Mouse (Mus musculus) midbrain, embryonic 10.5 days (tissue): ENCODE measurements around the gene Plekhb2. TPM values are rescaled to one million over a fixed set of nuclear protein-coding genes. Genes with fewer than 3 reads are reported as not detected.

Experiments
- DNase-seq: peaks from one replicate; pipeline ENCODE4 v3.0.0-alpha.2; 2017; ENCODE audit warnings: low spot score
- H3K27ac ChIP-seq: fragments of 300-500 bp; sonication (generic); replicated peaks from 2 replicates; pipeline ENCODE4 v1.5.1; 2016; ENCODE audit warnings: mild to moderate bottlenecking
- H3K27me3 ChIP-seq: fragments of 300-500 bp; sonication (generic); 2 replicates; pipeline ENCODE4 v1.6.1; 2016; ENCODE audit warnings: low read depth, mild to moderate bottlenecking; ENCODE audit not compliant: poor library complexity, severe bottlenecking
- H3K36me3 ChIP-seq: fragments of 300-500 bp; sonication (generic); 2 replicates; pipeline ENCODE4 v1.6.1; 2016; ENCODE audit warnings: mild to moderate bottlenecking, moderate library complexity
- H3K4me1 ChIP-seq: fragments of 300-500 bp; sonication (generic); 2 replicates; pipeline ENCODE4 v1.6.1; 2016
- H3K4me3 ChIP-seq: fragments of 300-500 bp; sonication (generic); 2 replicates; pipeline ENCODE4 v1.5.1; 2016; ENCODE audit warnings: mild to moderate bottlenecking, moderate library complexity
- H3K9me3 ChIP-seq: fragments of 300-500 bp; sonication (generic); replicated peaks from 2 replicates; pipeline ENCODE4 v1.6.1; 2016; ENCODE audit warnings: mild to moderate bottlenecking
- WGBS: fragments of 180-500 bp; shearing (Covaris S2); methylation state at CpG from one replicate; pipeline ENCODE4 v1.1.7; 2016; 5-methylcytosine and 5-hydroxymethylcytosine counted together
- polyA plus RNA-seq: library from polyadenylated mRNA; unstranded; fragments of >200 nt; fragmentation: Nextera tagmentation; extraction: Ambion mirVana; gene quantifications from 2 replicates; pipeline ENCODE4 v1.2.1, GENCODE M21; 2016

The Plekhb2 gene
- 50.8 and 56.8 TPM in 2 replicates for polyA plus RNA-seq

DNA sequence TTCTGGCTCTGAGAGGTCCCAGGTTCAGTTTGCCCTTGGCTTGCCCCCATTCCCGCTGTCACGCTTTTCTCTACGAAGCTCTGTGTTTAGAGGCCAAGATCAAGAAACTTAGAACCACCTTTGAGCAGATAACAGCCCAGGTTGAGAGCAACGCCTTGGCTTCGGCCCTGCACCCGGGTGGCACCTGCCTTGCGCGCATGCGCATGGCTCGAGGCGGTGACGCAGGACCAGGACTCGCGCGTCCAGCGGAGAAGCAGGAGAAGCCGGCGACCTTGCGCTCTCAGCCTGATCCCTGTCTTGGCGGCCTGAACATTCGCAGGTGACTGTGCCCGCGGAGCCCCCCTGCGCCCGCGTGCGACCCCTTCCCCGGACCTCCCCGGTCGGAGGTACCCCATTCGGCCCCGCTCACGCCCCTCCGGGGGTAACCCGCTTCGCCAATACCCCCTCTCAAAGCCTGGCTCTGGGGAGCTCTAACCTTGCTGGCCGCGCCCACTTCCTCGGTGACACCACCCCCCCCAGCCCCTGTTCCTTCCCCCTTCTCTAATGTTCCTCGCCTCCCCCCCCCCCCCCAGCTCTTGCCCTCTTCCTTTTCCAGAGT is at the start of gene Plekhb2:
Gene Plekhb2, plus strand, starts transcription at position 232 of the 598 bp plus-strand sequence.
- WGBS: under 1% methylated on average over 39 of the region's 40 CpGs
- peaks cover 24% of the 10 kb centered on the region for H3K4me1 ChIP-seq
- H3K27ac ChIP-seq: peak within 1 kb of the TSS; percentile 90

DNA sequence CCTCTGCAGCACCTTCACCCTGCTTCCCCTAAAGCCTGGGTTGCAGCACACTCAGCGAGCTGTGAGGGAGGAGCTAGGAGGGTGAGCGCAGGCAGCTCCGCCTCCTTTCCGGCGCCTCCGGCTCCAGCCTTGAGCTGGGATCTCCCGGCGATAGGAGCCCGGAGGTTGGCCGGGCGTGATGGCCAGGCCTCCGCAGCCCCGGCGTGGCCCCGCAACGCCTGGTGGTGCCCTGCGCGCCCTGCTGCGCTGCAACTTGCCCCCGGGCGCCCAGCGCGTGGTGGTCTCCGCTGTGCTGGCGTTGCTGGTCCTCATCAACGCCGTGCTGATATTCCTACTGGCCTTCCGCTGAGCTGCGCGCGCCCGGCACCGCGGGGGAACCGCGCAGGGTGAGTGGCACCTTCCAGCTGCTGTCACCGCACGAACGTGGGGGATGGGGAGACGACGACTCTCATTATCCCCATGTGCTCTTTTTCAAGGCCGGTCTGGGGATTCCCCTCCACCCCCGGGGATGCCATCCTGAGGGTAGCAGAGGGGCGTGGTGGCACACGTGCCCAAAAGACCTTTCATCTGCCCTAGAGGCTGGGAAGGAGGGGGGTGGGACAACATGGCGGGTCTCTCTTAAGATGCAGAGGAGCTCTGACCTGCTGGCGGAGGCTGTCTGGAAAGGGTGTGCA is 48.0 kb upstream of the Plekhb2 start:
- under 1% methylated on average over 46 of the region's 47 CpGs for WGBS
- peak; percentile 75 for DNase-seq
- H3K4me3 ChIP-seq: peak overlapping the region; percentile 80
- H3K27ac ChIP-seq: peak overlapping the region; percentile 82
- 0 out of 2 replicates have a peak, but pooled peaks cover 2% of the 10 kb centered on the region for H3K36me3 ChIP-seq
- peaks cover 12% of the 10 kb centered on the region; the same call in 1 of the 2 replicates for H3K27me3 ChIP-seq
- H3K9me3 ChIP-seq: no peaks in the 10 kb centered on the region
- H3K4me1 ChIP-seq: peaks cover 28% of the 10 kb centered on the region

More for the DNA sequence above, at the start of gene Plekhb2:
- Histone ChIP-seq H3K36me3 (no peaks in the 10 kb centered on the region), H3K27me3 (no peaks in the 10 kb centered on the region; the same call in 1 of the 2 replicates), H3K4me3 (peak within 1 kb of the TSS; percentile 83), H3K9me3 (no peaks in the 10 kb centered on the region)
- DNase-seq: peak; percentile 87

DNA sequence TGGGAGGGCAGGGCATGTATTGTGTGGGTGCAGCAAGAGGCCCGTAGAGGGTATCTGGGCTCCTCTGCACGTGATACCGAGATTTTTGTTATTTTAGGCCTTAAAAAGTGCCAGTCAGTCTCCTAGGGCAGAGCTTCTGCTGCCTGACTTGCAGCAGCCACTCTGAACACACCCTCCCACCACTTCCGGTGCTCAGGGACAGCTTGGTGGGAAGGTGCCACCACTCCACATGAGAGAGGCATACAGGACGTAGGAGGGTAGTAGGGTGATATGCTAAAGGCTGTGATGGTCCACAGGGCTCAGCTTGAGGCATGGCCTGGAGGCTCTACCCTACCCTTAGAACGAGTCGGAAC is 47.5 kb upstream of the Plekhb2 start:
- no peaks in the 10 kb centered on the region for H3K9me3 ChIP-seq
- H3K4me3 ChIP-seq: peak overlapping the region; percentile 80
- WGBS: 34% methylated on average over 7 of the region's 7 CpGs
- peaks cover 16% of the 10 kb centered on the region; the same call in 1 of the 2 replicates for H3K27me3 ChIP-seq
- H3K36me3 ChIP-seq: 0 out of 2 replicates have a peak, but pooled peaks cover 6% of the 10 kb centered on the region
- DNase-seq: no peak
- H3K4me1 ChIP-seq: peaks cover 33% of the 10 kb centered on the region
- peak overlapping the region; percentile 82 for H3K27ac ChIP-seq

DNA sequence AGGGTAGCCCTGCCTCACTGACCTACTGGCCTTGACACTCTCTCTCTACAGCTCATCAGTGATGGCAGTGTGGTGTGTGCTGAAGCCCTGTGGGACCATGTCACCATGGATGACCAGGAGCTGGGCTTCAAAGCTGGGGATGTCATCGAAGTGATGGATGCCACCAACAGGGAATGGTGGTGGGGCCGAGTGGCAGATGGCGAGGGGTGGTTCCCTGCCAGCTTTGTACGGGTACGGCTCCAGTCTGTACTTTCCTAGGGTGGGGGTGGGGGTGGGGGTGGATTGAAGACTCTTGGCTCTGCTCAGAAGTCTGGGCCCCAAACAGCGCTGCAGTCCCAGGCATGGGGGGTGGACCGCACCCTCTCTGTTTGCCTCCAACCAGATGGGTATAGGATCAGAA is 44.9 kb upstream of the Plekhb2 start:
- peaks cover 16% of the 10 kb centered on the region; the same call in 1 of the 2 replicates for H3K27me3 ChIP-seq
- 94% methylated on average over 7 of the region's 7 CpGs for WGBS
- no peak overlapping the region for H3K4me3 ChIP-seq
- peaks cover 38% of the 10 kb centered on the region for H3K4me1 ChIP-seq
- no peak for DNase-seq
- H3K27ac ChIP-seq: no peak overlapping the region
- peaks cover 18% of the 10 kb centered on the region for H3K36me3 ChIP-seq
- no peaks in the 10 kb centered on the region for H3K9me3 ChIP-seq

DNA sequence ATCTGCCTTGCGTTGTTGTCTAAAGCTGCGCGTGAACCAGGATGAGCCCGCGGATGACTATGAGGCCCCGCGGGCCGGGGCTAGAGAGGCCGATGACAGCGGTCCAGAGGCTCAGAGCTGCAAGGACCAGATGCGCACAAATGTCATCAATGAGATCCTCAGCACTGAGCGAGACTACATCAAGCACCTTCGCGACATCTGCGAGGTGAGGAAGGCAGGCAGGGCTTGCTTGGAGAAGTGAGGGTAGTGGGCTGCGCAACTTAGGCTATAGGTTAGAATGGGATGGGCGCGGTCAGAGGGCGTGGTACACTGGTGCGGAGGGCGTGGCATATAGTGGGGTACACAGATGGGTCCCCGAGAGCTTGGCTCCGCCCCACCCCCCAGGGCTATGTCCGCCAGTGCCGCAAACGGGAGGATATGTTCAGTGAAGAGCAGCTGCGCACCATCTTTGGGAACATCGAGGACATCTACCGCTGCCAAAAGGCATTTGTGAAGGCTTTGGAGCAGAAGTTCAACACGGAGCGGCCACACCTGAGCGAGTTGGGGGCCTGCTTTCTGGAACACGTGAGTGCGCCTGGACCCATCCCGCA is 43.8 kb upstream of the Plekhb2 start:
- Histone ChIP-seq H3K9me3 (no peaks in the 10 kb centered on the region), H3K27me3 (peaks cover 16% of the 10 kb centered on the region; the same call in 1 of the 2 replicates), H3K27ac (no peak overlapping the region), H3K4me1 (peaks cover 37% of the 10 kb centered on the region), H3K36me3 (peaks cover 30% of the 10 kb centered on the region), H3K4me3 (no peak overlapping the region)
- 17% methylated on average over 35 of the region's 35 CpGs for WGBS
- no peak for DNase-seq

DNA sequence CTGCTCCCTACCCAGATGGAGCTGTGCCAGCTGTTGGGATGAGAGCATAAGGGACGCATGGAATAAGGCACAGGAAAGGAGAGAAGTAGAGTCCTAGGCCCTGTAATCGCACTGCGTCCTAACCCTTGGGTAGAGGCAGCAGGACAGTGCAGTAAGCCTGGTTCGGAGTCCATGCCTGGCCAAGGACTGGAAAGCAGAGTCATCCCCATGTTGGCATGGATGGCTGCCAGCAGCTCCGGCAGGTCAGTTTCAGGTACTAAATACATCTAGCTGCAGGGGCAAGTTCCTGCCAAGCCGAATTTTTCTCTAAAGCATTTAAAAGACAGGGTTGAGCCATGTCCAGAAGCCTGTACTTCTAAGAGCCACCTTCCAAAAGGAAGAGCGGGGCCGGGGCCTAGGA is 41.3 kb upstream of the Plekhb2 start:
- Histone ChIP-seq H3K9me3 (no peaks in the 10 kb centered on the region), H3K4me3 (no peak overlapping the region), H3K4me1 (peaks cover 19% of the 10 kb centered on the region), H3K36me3 (peaks cover 54% of the 10 kb centered on the region), H3K27ac (no peak overlapping the region), H3K27me3 (peaks cover 5% of the 10 kb centered on the region; the same call in 1 of the 2 replicates)
- 93% methylated on average over 8 of the region's 8 CpGs for WGBS
- no peak for DNase-seq

DNA sequence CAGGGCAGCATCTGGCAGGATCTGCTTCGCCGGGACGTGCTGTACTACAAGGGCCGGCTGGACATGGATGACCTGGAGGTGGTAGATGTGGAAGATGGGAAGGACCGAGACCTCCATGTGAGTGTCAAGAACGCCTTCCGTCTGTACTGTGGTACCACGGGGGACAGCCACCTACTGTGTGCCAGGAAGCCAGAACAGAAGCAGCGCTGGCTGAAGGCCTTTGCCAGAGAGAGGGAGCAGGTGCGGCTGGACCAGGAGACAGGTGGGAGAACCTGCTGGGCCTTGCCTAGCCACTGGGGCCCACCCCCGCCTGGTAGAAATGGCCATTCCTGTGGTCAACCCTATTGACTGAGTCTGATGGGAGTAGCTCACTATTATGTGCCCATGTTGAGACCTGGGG is 39.5 kb upstream of the Plekhb2 start:
- no peak for DNase-seq

DNA sequence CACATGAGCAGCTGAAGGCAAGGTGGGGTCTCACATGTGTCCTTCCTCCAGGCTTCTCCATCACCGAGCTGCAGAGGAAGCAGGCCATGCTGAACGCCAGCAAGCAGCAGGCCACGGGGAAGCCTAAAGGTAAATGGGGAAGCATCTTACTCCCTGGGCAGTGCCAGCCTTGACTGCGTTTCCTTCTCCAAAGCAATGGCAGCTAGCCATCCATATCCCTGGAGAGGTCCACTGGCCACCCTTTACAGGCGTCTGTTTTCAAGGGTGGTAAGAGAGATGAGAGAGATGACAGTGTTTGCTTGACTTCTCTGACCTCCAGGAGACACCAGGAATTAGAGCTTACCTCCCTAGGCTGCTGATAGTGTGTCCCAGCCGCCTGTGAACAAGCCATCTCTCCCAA is 38.7 kb upstream of the Plekhb2 start:
- H3K9me3 ChIP-seq: no peaks in the 10 kb centered on the region
- DNase-seq: no peak
- H3K27ac ChIP-seq: no peak overlapping the region
- WGBS: 88% methylated on average over 6 of the region's 6 CpGs
- H3K4me1 ChIP-seq: peaks cover 19% of the 10 kb centered on the region
- no peak overlapping the region for H3K4me3 ChIP-seq
- H3K27me3 ChIP-seq: peaks cover 5% of the 10 kb centered on the region; the same call in 1 of the 2 replicates
- peaks cover 78% of the 10 kb centered on the region for H3K36me3 ChIP-seq

More for the DNA sequence above, 39.5 kb upstream of the Plekhb2 start:
- 93% methylated on average over 11 of the region's 11 CpGs for WGBS
- H3K4me1 ChIP-seq: peaks cover 19% of the 10 kb centered on the region
- no peak overlapping the region for H3K4me3 ChIP-seq
- no peak overlapping the region for H3K27ac ChIP-seq
- H3K36me3 ChIP-seq: peaks cover 70% of the 10 kb centered on the region
- H3K27me3 ChIP-seq: peaks cover 5% of the 10 kb centered on the region; the same call in 1 of the 2 replicates
- H3K9me3 ChIP-seq: no peaks in the 10 kb centered on the region

DNA sequence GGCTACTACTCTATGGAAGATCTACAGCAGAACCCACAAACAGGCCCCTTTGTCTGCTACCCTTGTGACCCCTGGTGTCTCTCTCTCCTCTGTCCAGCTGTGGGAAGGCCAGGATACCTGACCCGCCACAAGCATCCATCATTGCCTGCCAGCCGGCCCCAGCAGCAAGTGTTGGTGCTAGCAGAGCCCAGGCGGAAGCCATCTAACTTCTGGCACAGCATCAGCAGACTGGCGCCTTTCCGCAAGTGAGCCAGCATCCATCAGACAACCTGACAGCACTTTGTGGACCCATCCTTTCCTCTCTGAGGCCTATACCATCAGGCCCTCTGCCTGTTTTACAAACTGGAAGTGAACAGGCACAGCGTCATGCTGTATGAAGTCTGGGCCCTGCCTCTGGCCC is 38.2 kb upstream of the Plekhb2 start:
- H3K36me3 ChIP-seq: peaks cover 83% of the 10 kb centered on the region
- no peak overlapping the region for H3K4me3 ChIP-seq
- no peak for DNase-seq
- no peaks in the 10 kb centered on the region for H3K9me3 ChIP-seq
- H3K4me1 ChIP-seq: peaks cover 17% of the 10 kb centered on the region
- peaks cover 5% of the 10 kb centered on the region; the same call in 1 of the 2 replicates for H3K27me3 ChIP-seq
- no peak overlapping the region for H3K27ac ChIP-seq
- WGBS: 92% methylated on average over 6 of the region's 6 CpGs

DNA sequence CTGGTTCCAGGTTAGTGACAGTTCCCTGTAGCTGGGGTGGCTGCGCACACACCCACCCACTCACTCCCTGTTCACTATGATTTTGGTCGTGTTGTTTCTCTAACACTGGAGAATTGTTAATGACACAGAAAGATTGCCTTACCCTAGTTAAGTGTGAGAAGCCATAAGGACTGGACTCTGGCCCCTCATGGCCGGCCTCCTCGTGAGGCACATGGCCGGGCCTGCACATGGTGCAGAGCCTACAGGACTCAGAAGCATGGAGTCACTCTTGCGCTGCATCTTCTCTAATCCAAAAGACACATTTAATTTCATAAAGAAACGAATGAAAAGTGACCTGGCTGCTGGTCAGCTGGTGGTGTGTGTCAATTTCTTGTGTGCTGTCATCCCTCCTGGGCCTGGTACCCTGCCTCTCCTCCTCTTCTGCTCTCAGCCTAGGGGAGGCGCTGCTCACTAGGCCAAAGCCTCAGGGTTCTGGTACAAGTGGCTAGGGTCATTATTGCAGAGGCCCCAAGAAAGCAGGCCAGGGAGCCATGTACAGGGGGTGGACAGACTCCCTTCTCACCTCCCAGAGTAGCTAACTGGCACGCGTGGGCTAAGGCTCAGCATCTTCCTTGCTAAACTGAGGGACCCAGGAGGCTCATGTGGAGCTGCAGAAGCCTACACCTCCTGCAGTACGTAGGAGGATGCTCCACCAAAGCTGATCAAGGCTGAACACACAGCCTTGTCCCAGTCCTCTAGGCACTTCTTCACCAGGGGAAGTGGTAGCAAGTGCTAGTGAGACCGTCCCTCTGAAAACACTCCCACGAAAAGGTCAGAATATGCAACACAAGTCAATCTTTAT is 37.1 kb upstream of the Plekhb2 start:
- Histone ChIP-seq H3K4me1 (peaks cover 9% of the 10 kb centered on the region; the same call in 1 of the 2 replicates), H3K27me3 (no peaks in the 10 kb centered on the region)
- WGBS: 95% methylated on average over 13 of the region's 13 CpGs

DNA sequence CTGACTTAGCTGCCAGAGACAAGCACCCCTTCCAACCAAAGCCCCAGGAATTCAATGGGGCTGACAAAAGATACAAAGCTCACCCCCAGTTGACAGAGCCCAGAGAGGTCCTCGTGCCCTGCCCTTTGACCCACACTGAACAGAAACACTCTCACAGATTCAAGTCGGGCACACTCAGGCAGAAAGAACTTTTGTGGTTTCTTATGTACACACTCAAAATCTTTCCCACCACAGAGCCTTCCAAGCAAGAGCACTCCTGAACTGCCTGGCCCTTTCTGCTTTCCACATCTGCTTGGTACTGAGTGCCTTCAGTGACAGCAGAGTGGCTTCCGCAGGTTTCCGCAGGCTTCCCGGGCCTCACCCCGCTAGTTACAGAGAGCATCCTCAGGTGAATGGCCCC is 33.9 kb upstream of the Plekhb2 start:
- Histone ChIP-seq H3K27me3 (no peaks in the 10 kb centered on the region), H3K4me3 (no peak overlapping the region), H3K27ac (no peak overlapping the region), H3K36me3 (peaks cover 99% of the 10 kb centered on the region), H3K4me1 (peaks cover 8% of the 10 kb centered on the region; the same call in 1 of the 2 replicates), H3K9me3 (no peaks in the 10 kb centered on the region)
- no peak for DNase-seq
- 77% methylated on average over 6 of the region's 6 CpGs for WGBS

More for the DNA sequence above, 37.1 kb upstream of the Plekhb2 start:
- no peak overlapping the region for H3K27ac ChIP-seq
- H3K9me3 ChIP-seq: no peaks in the 10 kb centered on the region
- no peak for DNase-seq
- no peak overlapping the region for H3K4me3 ChIP-seq
- H3K36me3 ChIP-seq: peaks cover 90% of the 10 kb centered on the region

DNA sequence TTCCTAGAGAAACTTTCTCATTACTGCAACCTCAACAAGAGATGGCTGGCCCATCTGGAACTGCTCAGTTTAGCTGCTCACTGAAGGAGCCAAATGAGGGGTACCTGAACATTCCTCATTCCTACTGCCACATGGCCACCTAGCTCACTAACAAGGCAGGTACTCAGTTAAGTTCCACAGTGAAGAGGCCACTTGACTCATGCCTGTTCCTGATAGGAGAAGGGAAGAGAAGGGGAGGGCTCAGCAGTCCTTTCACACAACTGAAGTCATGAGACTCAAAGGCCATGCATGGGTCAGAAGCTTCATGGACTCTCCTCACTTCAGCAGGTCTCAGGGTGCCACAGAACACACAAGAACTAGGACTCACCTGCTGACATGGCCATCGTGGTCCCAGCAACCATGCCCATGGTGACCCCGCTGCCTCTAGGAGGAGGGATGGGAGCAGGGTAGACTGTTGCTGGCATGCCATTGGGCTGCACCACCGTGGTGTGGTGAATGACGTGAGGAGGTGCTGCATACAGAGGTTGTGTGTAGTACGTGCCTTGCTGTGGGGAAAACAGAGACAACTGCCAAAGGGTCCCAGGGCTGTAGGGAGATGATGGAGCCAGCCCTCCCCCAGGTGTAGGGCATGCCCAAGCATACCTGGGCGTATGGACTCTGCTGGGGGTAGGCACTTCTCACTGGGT is 30.4 kb upstream of the Plekhb2 start:
- H3K36me3 ChIP-seq: peaks cover 98% of the 10 kb centered on the region
- H3K9me3 ChIP-seq: no peaks in the 10 kb centered on the region
- WGBS: 92% methylated on average over 6 of the region's 6 CpGs
- peaks cover 8% of the 10 kb centered on the region; the same call in 1 of the 2 replicates for H3K4me1 ChIP-seq
- DNase-seq: no peak
- H3K4me3 ChIP-seq: no peak overlapping the region
- H3K27me3 ChIP-seq: no peaks in the 10 kb centered on the region
- no peak overlapping the region for H3K27ac ChIP-seq
